Mouse (Mus musculus) spleen, adult 12 weeks (tissue): ENCODE measurements around the gene Taf1b.

ENCODE experiments used
- DNase-seq: peaks from one replicate; pipeline ENCODE4 v3.0.0; 2022; ENCODE audit warnings: low spot score

Taf1b gene

GRCm38 (mm10) chr12:24552531-24552930 lies 54.4 kb downstream of the Taf1b start:
- no peak for DNase-seq

GRCm38 (mm10) chr12:24555976-24556375 lies 57.8 kb downstream of the Taf1b start:
- DNase-seq: no peak

GRCm38 (mm10) chr12:24563395-24563960 lies 65.3 kb downstream of the Taf1b start:
- no peak for DNase-seq

GRCm38 (mm10) chr12:24565311-24565710 lies 67.2 kb downstream of the Taf1b start:
- DNase-seq: no peak

- no peak for DNase-seq
These were observed 69.4 kb downstream of the Taf1b start for GRCm38 (mm10) chr12:24567606-24568005.

GRCm38 (mm10) chr12:24571523-24572392 lies 73.6 kb downstream of the Taf1b start, which contains the start of gene Grhl1:
Gene Grhl1 (plus strand): TSS chr12:24572283.
- DNase-seq: peak; percentile 84

GRCm38 (mm10) chr12:24572421-24573274 lies 74.5 kb downstream of the Taf1b start:
- no peak for DNase-seq

- DNase-seq: no peak
These were observed 75.1 kb downstream of the Taf1b start for GRCm38 (mm10) chr12:24573275-24573580.

GRCm38 (mm10) chr12:24574870-24575269 lies 76.7 kb downstream of the Taf1b start:
- DNase-seq: no peak

- no peak for DNase-seq
These were observed 82.3 kb downstream of the Taf1b start for GRCm38 (mm10) chr12:24580452-24580851.

- DNase-seq: no peak
These were observed 83.0 kb downstream of the Taf1b start for GRCm38 (mm10) chr12:24580996-24581683.

GRCm38 (mm10) chr12:24583653-24584052 lies 85.5 kb downstream of the Taf1b start:
- no peak for DNase-seq

- DNase-seq: no peak
These were observed 86.7 kb downstream of the Taf1b start for GRCm38 (mm10) chr12:24584835-24585234.

GRCm38 (mm10) chr12:24586193-24586592 lies 88.0 kb downstream of the Taf1b start:
- DNase-seq: no peak

GRCm38 (mm10) chr12:24590371-24590770 lies 92.2 kb downstream of the Taf1b start:
- no peak for DNase-seq

GRCm38 (mm10) chr12:24592055-24592454 lies 93.9 kb downstream of the Taf1b start:
- DNase-seq: no peak

GRCm38 (mm10) chr12:24592956-24593672 lies 95.0 kb downstream of the Taf1b start:
- peak; percentile 56 for DNase-seq

- no peak for DNase-seq
These were observed 99.2 kb downstream of the Taf1b start for GRCm38 (mm10) chr12:24597376-24597775.

- DNase-seq: no peak
These were observed 101.3 kb downstream of the Taf1b start for GRCm38 (mm10) chr12:24599366-24599895.

GRCm38 (mm10) chr12:24600074-24600473 lies 101.9 kb downstream of the Taf1b start:
- no peak for DNase-seq

- DNase-seq: peak; percentile 40
These were observed 102.6 kb downstream of the Taf1b start for GRCm38 (mm10) chr12:24600806-24601205.
